Mouse (Mus musculus) liver, embryonic 16.5 days (tissue): Measurements from ENCODE around the gene Trib3. TPM values are rescaled to one million over a fixed set of nuclear protein-coding genes. Genes with fewer than 3 reads are reported as not detected.

ENCODE experiments used
- ATAC-seq: fragments of 200-750 bp; cut with Nextera tagmentation; 2 replicates; pipeline ENCODE4 v1.8.0; 2017; ENCODE audit warnings: low read depth, mild to moderate bottlenecking, moderate number of reproducible peaks, moderate library complexity
- H3K27ac ChIP-seq: fragments of 300-500 bp; sonication (generic); 2 replicates; pipeline ENCODE4 v1.5.1; 2014; ENCODE audit warnings: mild to moderate bottlenecking, low read length
- H3K27me3 ChIP-seq: fragments of 300-500 bp; sonication (generic); 2 replicates; pipeline ENCODE4 v1.6.1; 2014; ENCODE audit warnings: low read depth, low read length, mixed read lengths; ENCODE audit not compliant: control insufficient read depth, insufficient read depth
- H3K36me3 ChIP-seq: fragments of 300-500 bp; sonication (generic); 2 replicates; pipeline ENCODE4 v1.6.1; 2014; ENCODE audit warnings: mild to moderate bottlenecking; ENCODE audit not compliant: control insufficient read depth, insufficient read depth
- H3K4me1 ChIP-seq: fragments of 300-500 bp; sonication (generic); 2 replicates; pipeline ENCODE4 v1.6.1; 2014; ENCODE audit warnings: low read depth, low read length, mixed read lengths; ENCODE audit not compliant: control insufficient read depth
- H3K4me2 ChIP-seq: fragments of 300-500 bp; sonication (generic); 2 replicates; pipeline ENCODE4 v1.6.1; 2014; ENCODE audit warnings: low read depth, low read length, mixed read lengths
- H3K4me3 ChIP-seq: fragments of 300-500 bp; sonication (generic); 2 replicates; pipeline ENCODE4 v1.5.1; 2014; ENCODE audit warnings: low read depth, mild to moderate bottlenecking, low read length
- H3K9ac ChIP-seq: fragments of 300-500 bp; sonication (generic); 2 replicates; pipeline ENCODE4 v1.6.1; 2014; ENCODE audit warnings: low read depth, low read length
- H3K9me3 ChIP-seq: fragments of 300-500 bp; sonication (generic); replicated peaks from 2 replicates; pipeline ENCODE4 v1.6.1; 2016; ENCODE audit warnings: low read length; ENCODE audit not compliant: control insufficient read depth
- WGBS: fragments of 180-500 bp; shearing (Covaris S2); extraction: QIAGEN DNeasy Blood & Tissue Kit; methylation state at CpG from one replicate; pipeline ENCODE4 v1.1.7; 2014; ENCODE audit not compliant: insufficient replicate concordance; 5-methylcytosine and 5-hydroxymethylcytosine counted together
- polyA plus RNA-seq: library from polyadenylated mRNA; unstranded; fragments of >200 nt; fragmentation: Nextera tagmentation; extraction: Ambion mirVana; gene quantifications from 2 replicates; pipeline ENCODE4 v1.2.1, GENCODE M21; 2015

Gene Trib3
- polyA plus RNA-seq, 1 experiment from 2014 or later, result 6.5 TPM

DNA sequence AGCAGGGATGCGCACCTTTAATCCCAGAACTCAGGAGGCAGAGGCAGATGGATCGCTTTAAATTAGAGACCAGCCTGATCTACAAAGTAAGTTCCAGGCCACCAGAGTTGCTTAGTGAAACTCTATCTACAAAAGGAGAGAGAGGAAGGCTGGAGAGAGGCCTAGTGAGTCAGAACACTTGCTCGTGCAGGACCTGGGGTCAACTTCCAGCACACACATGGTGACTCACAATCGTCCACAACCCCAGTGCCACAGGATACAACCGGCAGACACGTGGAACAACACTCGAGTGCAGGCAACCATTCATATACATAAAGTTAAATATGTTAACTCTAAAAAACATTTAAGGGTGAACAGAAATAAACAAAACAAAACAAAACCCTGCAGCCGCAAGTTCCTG lies 17.2 kb downstream of the Trib3 start:
- no peak overlapping the region for H3K4me2 ChIP-seq
- peaks cover 31% of the 10 kb centered on the region for H3K36me3 ChIP-seq
- H3K9me3 ChIP-seq, result no peaks in the 10 kb centered on the region
- H3K9ac ChIP-seq, result no peak overlapping the region
- peaks cover 14% of the 10 kb centered on the region for H3K4me1 ChIP-seq
- WGBS, result 82% methylated on average over 8 of the region's 8 CpGs
- no peak overlapping the region for H3K27ac ChIP-seq
- no peak overlapping the region for H3K4me3 ChIP-seq
- no peaks in the 10 kb centered on the region for H3K27me3 ChIP-seq
- ATAC-seq, result no peak

DNA sequence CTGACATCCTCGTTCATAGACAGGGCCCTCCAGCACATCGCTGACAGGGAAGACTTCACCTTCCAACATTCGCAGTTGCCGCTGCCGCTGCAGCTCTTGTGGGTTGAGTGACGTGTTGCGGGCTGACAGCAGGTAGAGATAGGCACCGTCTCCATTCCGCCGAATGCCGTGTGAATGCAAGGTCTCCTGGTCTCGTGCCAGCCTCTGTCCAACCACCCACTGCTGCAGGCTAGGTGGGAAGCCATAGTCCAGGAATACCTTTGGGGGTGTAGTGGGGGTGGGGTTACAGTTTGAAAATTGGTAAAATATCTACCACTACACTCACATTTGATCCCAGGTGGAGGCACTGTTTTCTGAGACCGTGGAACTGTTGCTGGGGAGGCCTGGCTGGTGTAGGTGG lies 17.7 kb downstream of the Trib3 start:
- 86% methylated on average over 13 of the region's 13 CpGs for WGBS
- Histone ChIP-seq H3K9ac (no peak overlapping the region), H3K4me3 (no peak overlapping the region), H3K27ac (no peak overlapping the region), H3K4me1 (peaks cover 9% of the 10 kb centered on the region), H3K9me3 (no peaks in the 10 kb centered on the region), H3K36me3 (peaks cover 33% of the 10 kb centered on the region), H3K27me3 (no peaks in the 10 kb centered on the region), H3K4me2 (no peak overlapping the region)
- ATAC-seq, result no peak

DNA sequence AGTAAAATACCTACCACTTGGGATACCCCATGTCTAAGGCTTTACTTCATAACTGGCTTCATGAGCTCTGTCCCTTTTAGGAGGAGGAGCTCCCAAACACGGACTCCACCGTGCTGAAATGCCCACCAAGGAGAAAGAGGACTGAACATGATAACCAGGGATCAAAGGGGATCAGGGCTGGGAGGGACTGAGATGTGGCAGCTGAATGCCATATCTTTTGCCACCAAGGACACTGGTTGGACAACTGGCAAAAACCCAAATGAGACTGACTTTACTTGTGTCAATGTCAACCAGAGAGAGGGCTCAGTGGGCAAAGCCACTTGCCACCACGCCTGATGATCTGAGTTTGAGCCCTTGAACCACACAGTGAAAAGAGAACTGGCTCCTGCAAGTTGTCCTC lies 19.0 kb downstream of the Trib3 start:
- Histone ChIP-seq H3K4me2 (no peak overlapping the region), H3K27ac (no peak overlapping the region), H3K4me3 (no peak overlapping the region), H3K27me3 (no peaks in the 10 kb centered on the region), H3K9ac (no peak overlapping the region), H3K36me3 (peaks cover 33% of the 10 kb centered on the region), H3K9me3 (no peaks in the 10 kb centered on the region), H3K4me1 (no peaks in the 10 kb centered on the region; the same call in none of the 2 replicates)
- no peak for ATAC-seq
- 73% methylated on average over 3 of the region's 3 CpGs for WGBS

DNA sequence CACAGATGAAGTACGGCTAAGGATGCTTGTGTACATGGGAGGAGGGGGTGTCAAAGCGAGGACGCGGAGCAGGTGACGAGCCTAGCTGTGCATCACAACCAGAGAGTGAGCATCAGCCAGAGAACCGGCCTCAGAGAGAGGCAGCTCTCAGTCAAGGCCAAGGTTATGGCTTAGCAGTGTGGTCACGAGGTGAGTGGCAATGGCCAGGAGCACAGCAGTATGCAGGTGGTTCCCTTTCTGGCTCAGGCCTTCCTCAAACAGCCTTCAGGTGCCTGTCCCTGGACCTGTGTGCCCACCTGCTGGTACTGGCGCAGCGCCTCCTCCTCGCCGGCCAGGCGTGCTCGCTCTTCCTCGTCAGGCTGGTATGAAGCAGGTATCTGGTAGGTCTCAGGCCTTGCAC lies 19.9 kb downstream of the Trib3 start:
- H3K27me3 ChIP-seq, result no peaks in the 10 kb centered on the region
- H3K9ac ChIP-seq, result no peak overlapping the region
- no peak overlapping the region for H3K4me2 ChIP-seq
- H3K9me3 ChIP-seq, result no peaks in the 10 kb centered on the region
- H3K27ac ChIP-seq, result no peak overlapping the region
- WGBS, result 83% methylated on average over 14 of the region's 14 CpGs
- ATAC-seq, result no peak
- H3K4me1 ChIP-seq, result no peaks in the 10 kb centered on the region; the same call in none of the 2 replicates
- no peak overlapping the region for H3K4me3 ChIP-seq
- peaks cover 33% of the 10 kb centered on the region for H3K36me3 ChIP-seq

DNA sequence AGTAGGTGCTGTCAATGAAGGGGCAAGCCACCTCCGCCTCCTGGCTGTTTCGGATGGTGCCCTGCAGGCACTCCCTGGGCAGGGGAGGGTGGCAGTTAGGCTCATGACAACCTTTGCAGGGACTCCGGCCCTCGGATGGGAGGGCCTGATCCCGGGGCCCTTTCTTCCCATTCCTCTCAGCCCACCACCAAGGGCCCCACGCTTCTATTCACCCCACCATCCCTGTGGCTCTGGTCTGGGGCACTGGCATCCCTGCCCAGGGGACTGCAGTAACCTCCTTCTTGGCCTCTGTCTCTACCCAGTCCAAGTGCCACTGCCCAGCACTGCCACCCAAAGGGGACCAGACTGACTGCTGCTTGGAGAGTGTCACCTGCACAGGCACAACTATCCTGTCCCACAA lies 21.6 kb downstream of the Trib3 start:
- Histone ChIP-seq H3K27me3 (no peaks in the 10 kb centered on the region), H3K27ac (no peak overlapping the region), H3K4me3 (no peak overlapping the region), H3K4me1 (no peaks in the 10 kb centered on the region), H3K4me2 (no peak overlapping the region), H3K36me3 (peaks cover 40% of the 10 kb centered on the region), H3K9ac (no peak overlapping the region), H3K9me3 (no peaks in the 10 kb centered on the region)
- ATAC-seq, result no peak
- WGBS, result 94% methylated on average over 6 of the region's 6 CpGs

DNA sequence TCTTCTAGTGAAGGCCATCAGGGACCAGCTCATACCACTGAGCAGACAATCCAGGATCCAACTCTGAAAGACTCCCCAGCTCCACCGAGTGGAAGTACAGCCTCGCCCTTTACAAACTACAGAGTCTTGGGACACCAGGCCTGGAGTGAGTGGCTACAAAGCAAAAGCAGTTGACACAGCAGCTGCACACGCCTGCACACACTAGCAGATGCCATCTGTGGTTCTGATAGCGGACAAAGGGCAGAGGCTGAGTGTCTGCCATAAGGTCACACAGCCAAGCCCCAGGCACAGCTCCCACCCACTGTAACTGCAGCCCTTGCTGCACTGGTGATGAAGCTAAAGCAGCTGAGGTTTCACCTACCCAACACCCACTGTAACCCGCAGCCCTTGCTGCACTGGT lies 22.3 kb downstream of the Trib3 start:
- no peak; the same call in 1 of the 2 replicates for ATAC-seq
- no peaks in the 10 kb centered on the region for H3K4me1 ChIP-seq
- H3K4me2 ChIP-seq, result no peak overlapping the region
- H3K27ac ChIP-seq, result no peak overlapping the region
- WGBS, result 70% methylated on average over 5 of the region's 5 CpGs
- peaks cover 41% of the 10 kb centered on the region for H3K36me3 ChIP-seq
- no peaks in the 10 kb centered on the region for H3K9me3 ChIP-seq
- H3K9ac ChIP-seq, result no peak overlapping the region
- no peaks in the 10 kb centered on the region for H3K27me3 ChIP-seq
- H3K4me3 ChIP-seq, result no peak overlapping the region

- Histone ChIP-seq H3K4me1 (no peaks in the 10 kb centered on the region), H3K4me3 (no peak overlapping the region), H3K4me2 (no peak overlapping the region), H3K9ac (no peak overlapping the region), H3K36me3 (peaks cover 25% of the 10 kb centered on the region), H3K9me3 (no peaks in the 10 kb centered on the region), H3K27me3 (no peaks in the 10 kb centered on the region), H3K27ac (no peak overlapping the region)
- WGBS, result 79% methylated on average over 6 of the region's 6 CpGs
- ATAC-seq, result no peak
Measured at GRCm38 (mm10) chr2:152317054-152317453, 26.8 kb downstream of the Trib3 start.

- WGBS, result 84% methylated on average over 6 of the region's 6 CpGs
- ATAC-seq, result no peak
- Histone ChIP-seq H3K4me2 (no peak overlapping the region), H3K4me1 (no peaks in the 10 kb centered on the region), H3K4me3 (no peak overlapping the region), H3K9ac (no peak overlapping the region), H3K9me3 (no peaks in the 10 kb centered on the region), H3K36me3 (peaks cover 33% of the 10 kb centered on the region), H3K27me3 (no peaks in the 10 kb centered on the region), H3K27ac (no peak overlapping the region)
Measured at GRCm38 (mm10) chr2:152313926-152314325, 29.9 kb downstream of the Trib3 start.

GRCm38 (mm10) chr2:152312996-152313395 lies 30.8 kb downstream of the Trib3 start:
- 76% methylated on average over 7 of the region's 7 CpGs for WGBS
- no peak overlapping the region for H3K27ac ChIP-seq
- no peaks in the 10 kb centered on the region for H3K27me3 ChIP-seq
- no peak for ATAC-seq
- H3K36me3 ChIP-seq, result peaks cover 34% of the 10 kb centered on the region
- H3K4me1 ChIP-seq, result no peaks in the 10 kb centered on the region
- H3K9me3 ChIP-seq, result no peaks in the 10 kb centered on the region
- H3K4me3 ChIP-seq, result no peak overlapping the region
- H3K9ac ChIP-seq, result no peak overlapping the region
- H3K4me2 ChIP-seq, result no peak overlapping the region
